Mouse (Mus musculus) neutrophil, adult 5-6 weeks (primary cell): ENCODE measurements around the gene Tmem185b. TPM values are rescaled to one million over a fixed set of nuclear protein-coding genes. Genes with fewer than 3 reads are reported as not detected.

Source experiments
- ATAC-seq: fragments of 151-379, 151-347 bp; 2 replicates; pipeline ENCODE4 v1.8.0; 2017; ENCODE audit warnings: mild to moderate bottlenecking, moderate TSS enrichment; ENCODE audit not compliant: insufficient number of reproducible peaks, poor library complexity, low FRiP score, severe bottlenecking; ENCODE audit errors: extremely low read depth
- total RNA-seq: library from RNA; stranded (forward); fragments of 200-1000 nt; gene quantifications from 2 replicates; pipeline ENCODE4 v1.2.3, GENCODE M21; 2017

Gene Tmem185b
- total RNA-seq, 1 experiment from 2014 or later = 17.6 TPM

DNA sequence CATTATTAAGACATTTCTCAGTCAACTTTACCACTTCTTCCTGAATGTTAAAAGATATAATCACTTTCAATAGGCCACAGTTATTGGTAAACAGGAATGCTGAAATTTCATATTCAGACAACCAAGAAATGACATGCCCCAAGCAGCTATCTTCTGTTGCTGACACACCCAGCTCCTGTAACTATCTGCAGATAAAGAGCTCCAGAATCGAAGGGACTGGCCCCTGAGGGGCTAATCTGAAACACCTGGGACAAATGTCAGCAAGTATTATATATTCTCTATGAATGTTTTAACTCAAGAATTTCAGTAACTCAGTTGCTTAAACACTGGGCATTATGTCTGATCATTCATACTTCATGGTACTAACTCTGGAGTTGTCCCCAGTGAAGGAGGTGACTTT lies 44.2 kb downstream of the Tmem185b start:
- no peak for ATAC-seq

Other genes with a start within 250 kb of the Tmem185b start
- gene Inhbb, start 103.9 kb upstream of the Tmem185b start, total RNA-seq = not detected in 2 replicates
- gene Ralb, start 21.4 kb upstream of the Tmem185b start, total RNA-seq = 44.1 and 46.2 TPM in 2 replicates
- 2.2 and 2.9 TPM in 2 replicates for gene Epb41l5, start 122.8 kb downstream of the Tmem185b start, total RNA-seq